Mouse (Mus musculus) cortical plate, adult 2 months (tissue): ENCODE measurements around the gene S1pr4. TPM values are rescaled to one million over a fixed set of nuclear protein-coding genes. Genes with fewer than 3 reads are reported as not detected.

ENCODE experiments used
- H3K27ac ChIP-seq: fragments of 200-500 bp; 2 replicates; pipeline ENCODE4 v1.5.1; 2012; ENCODE audit warnings: low read length, control low read depth, inconsistent platforms; ENCODE audit not compliant: insufficient read depth
- H3K4me1 ChIP-seq: fragments of 200-500 bp; 2 replicates; pipeline ENCODE4 v1.6.1; 2011; ENCODE audit warnings: low read length; ENCODE audit not compliant: control insufficient read depth, insufficient read depth
- H3K4me3 ChIP-seq: fragments of 200-500 bp; 2 replicates; pipeline ENCODE4 v1.5.1; 2011; ENCODE audit warnings: mild to moderate bottlenecking, low read length, control low read depth; ENCODE audit not compliant: insufficient read depth
- CTCF ChIP-seq: fragments of 200-500 bp; IDR thresholded peaks from 2 replicates; pipeline ENCODE4 v1.5.1; 2011; ENCODE audit warnings: mild to moderate bottlenecking, control low read depth, low read length; ENCODE audit not compliant: insufficient read depth; ENCODE audit errors: extremely low read depth
- POLR2A ChIP-seq: fragments of 200-500 bp; IDR thresholded peaks from 2 replicates; pipeline ENCODE4 v1.6.1; 2011; ENCODE audit warnings: mild to moderate bottlenecking, low read length, control low read depth; ENCODE audit not compliant: insufficient read depth; ENCODE audit errors: extremely low read depth
- polyA plus RNA-seq: library from polyadenylated mRNA; depleted of rRNA; stranded (reverse); fragments of >200 nt; gene quantifications from 2 replicates; pipeline ENCODE4 v1.2.3, GENCODE M21; 2012

The S1pr4 gene
- polyA plus RNA-seq, 1 experiment = 1.1 TPM

DNA sequence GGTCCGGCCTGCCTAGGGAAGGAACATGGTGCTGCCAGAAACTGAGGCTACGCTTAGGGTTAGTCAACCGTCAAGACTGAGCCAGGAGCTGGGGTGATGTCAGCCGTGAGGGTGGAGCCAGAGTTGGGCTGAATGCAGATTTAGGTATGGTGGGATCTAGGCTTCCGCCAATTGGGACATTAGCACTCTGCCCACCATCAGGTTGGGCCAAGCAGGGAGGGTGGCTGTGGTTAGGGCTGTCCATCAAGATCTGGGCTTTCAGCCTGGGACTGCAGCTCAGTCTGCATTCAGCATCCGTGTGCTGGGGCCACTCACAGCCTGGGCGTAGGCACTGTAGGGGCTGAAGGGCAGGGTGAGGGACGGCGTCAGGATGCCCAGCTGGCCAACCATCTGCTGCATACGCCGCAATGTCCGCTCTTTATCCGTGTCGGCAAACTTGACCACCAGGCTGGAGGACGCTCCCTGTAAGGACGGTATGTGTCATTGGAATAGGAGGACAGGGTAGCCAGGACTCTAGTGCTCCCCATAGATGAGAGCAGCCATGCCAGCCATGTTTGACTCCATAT lies 32.2 kb downstream of the S1pr4 start:
- TF ChIP-seq CTCF (no peak), POLR2A (no peak; the same call in 1 of the 2 replicates)
- H3K4me3 ChIP-seq = no peak overlapping the region
- H3K4me1 ChIP-seq = peaks cover 15% of the 10 kb centered on the region
- H3K27ac ChIP-seq = 0 out of 2 replicates have a peak overlapping the region, but pooled peaks have one; percentile 39

GRCm38 (mm10) chr10:81466881-81467280 lies 33.1 kb downstream of the S1pr4 start:
- Histone ChIP-seq H3K4me1 (peaks cover 15% of the 10 kb centered on the region), H3K27ac (no peak overlapping the region), H3K4me3 (no peak overlapping the region)
- TF ChIP-seq CTCF (no peak), POLR2A (no peak)

GRCm38 (mm10) chr10:81466066-81466465 lies 33.9 kb downstream of the S1pr4 start:
- Histone ChIP-seq H3K27ac (no peak overlapping the region), H3K4me1 (peaks cover 13% of the 10 kb centered on the region), H3K4me3 (no peak overlapping the region)
- TF ChIP-seq POLR2A = no peak
- no peak for TF ChIP-seq CTCF

DNA sequence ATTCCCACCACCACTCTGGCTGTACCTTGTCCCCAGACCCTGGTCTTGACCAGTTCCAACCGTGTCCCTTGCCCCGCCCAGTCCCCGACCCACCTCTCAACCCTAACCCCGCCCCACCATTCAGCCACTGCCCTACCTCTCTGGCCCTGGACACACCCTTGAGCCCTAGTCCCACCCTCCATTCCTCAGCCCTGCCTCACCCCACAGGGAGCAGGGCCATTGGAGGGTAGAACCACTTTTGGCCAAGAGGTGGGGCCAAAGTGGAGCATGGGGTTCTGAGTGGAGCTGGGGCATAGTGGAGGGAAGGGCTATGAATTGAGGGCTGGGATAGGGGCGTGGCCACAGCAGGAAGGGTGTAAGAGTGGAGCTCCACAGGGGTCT lies 34.7 kb downstream of the S1pr4 start:
- H3K4me1 ChIP-seq = peaks cover 13% of the 10 kb centered on the region
- no peak for TF ChIP-seq POLR2A
- TF ChIP-seq CTCF = no peak
- no peak overlapping the region for H3K4me3 ChIP-seq
- H3K27ac ChIP-seq = no peak overlapping the region

DNA sequence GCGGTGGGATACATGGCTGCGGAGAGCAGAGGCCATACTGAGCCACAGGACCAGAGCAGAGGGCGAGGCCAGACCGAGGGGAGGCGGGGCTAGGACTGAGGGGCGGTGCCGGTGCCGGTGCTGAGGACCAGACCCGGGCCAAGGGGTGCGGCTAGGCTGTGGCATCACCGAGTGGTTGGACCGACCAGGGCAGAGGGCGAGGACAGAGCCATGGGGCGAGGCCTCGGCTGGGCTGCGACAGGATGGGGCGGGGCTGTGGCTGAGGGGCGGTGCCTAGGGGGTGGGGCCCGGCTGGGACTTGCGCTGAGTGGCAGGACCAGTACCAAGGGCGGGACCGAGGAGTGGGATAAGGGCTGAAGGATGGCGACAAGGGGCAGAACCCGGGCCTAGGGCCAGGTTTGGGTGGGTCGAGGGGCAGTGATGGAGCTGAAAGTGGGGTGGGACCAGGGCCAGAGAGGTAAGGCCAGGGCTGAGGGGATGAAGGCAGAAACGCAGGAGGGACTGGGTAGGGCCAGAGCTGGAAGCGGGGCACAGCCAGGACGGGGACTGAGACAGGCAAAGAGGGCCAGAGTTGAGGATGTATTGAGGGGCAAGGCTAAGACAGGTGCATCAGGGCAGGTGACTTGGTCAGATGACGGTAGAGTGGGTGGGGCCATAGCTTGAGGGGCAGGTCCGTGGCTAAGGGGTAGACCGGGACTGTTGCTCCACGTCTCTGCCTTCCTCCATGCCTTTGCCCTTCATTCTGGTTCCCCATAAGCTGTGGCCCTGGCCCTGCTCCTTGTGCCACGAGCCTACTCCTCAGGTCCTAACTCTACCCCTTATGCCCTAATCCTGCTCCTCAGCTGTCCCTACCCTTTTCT lies 35.3 kb downstream of the S1pr4 start:
- peaks cover 10% of the 10 kb centered on the region for H3K4me1 ChIP-seq
- TF ChIP-seq POLR2A (no peak), CTCF (no peak)
- no peak overlapping the region for H3K4me3 ChIP-seq
- H3K27ac ChIP-seq = no peak overlapping the region

DNA sequence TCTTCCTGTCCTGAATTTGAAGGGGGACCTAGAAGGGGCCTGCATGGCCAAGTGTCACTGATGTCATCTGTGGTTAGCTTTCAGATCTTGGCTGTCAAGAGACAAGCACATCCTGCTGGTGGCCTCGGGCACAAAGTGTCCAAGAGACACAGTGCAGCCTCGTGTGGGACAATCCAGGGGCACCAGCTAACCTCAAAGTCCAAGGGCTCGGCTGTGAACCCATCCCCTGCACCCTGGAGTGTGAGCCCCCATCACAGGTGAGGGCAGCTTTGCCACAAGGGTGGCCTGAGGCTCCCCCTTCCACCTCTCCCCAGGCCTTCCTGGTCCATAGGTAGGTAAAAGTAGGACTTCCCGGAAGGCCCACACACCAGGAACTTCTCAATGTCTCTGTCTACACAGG lies 36.4 kb downstream of the S1pr4 start:
- H3K4me3 ChIP-seq = no peak overlapping the region
- TF ChIP-seq POLR2A (no peak), CTCF (no peak)

GRCm38 (mm10) chr10:81462917-81463316 lies 37.0 kb downstream of the S1pr4 start:
- TF ChIP-seq POLR2A = no peak
- TF ChIP-seq CTCF = no peak
- Histone ChIP-seq H3K4me1 (peaks cover 3% of the 10 kb centered on the region), H3K27ac (no peak overlapping the region)

More for the DNA sequence above, 36.4 kb downstream of the S1pr4 start:
- Histone ChIP-seq H3K4me1 (peaks cover 6% of the 10 kb centered on the region), H3K27ac (no peak overlapping the region)

DNA sequence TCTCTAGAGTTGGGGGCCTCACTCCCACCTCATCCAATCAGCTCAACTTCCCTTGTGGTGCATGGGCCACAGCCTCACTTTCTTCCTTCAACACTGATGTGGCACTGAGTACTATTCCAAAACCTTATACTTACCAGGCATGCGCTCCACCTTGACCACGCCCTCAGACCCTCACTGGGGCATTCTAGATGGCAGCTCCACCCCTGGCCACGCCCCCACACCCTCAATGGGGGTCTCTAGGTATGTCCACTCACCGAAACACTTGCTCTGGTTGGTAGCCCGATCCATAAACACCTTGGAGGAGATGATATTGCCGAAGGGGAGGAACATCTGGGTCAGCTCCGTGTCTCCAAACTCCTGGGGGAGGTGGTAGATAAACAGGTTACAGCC lies 37.5 kb downstream of the S1pr4 start:
- peaks cover 1% of the 10 kb centered on the region; the same call in 1 of the 2 replicates for H3K4me1 ChIP-seq
- no peak overlapping the region for H3K4me3 ChIP-seq
- no peak; the same call in 1 of the 2 replicates for TF ChIP-seq POLR2A
- no peak for TF ChIP-seq CTCF
- H3K27ac ChIP-seq = no peak overlapping the region

More at GRCm38 (mm10) chr10:81462917-81463316, 37.0 kb downstream of the S1pr4 start:
- no peak overlapping the region for H3K4me3 ChIP-seq

DNA sequence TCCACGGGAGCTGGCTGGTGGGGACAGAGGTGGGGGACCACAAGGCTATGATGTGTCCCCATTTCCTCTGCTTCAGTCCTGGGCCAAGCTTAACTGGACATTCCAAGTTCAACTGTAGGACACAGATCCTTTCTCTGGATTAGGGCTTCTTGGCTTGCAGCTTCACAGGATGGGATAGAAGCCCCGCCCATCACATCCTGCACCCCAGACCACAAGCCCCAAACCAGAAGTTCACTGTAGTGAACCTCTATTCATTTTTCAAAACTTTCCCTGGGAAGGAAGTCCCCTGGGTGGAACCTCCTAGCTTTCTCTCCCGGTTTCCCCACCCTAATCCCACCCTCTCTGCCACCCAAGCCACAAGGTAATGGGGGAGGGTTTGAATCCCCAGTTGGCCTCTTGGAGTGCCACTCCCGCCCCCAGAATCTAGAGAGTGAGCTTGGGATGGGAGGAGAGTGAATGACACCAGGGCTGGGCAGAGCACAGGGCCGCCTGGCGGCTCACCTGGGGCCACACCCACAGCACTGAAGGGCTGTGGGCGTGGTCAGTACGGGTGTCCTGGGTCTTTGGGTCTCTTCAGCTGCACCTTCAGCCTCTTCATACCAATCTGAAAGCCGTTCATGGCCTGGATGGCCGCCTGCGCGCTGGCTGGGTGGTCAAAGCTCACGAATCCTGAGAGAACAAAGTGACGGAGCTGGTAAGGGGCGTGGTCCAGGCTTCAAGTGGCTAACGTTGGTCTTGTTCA lies 38.1 kb downstream of the S1pr4 start:
- peaks cover 1% of the 10 kb centered on the region; the same call in 1 of the 2 replicates for H3K4me1 ChIP-seq
- no peak overlapping the region for H3K4me3 ChIP-seq
- no peak for TF ChIP-seq CTCF
- TF ChIP-seq POLR2A = no peak
- H3K27ac ChIP-seq = no peak overlapping the region
